ENCODE assay signal across 21 mouse cellular contexts in the genomic region with DNA sequence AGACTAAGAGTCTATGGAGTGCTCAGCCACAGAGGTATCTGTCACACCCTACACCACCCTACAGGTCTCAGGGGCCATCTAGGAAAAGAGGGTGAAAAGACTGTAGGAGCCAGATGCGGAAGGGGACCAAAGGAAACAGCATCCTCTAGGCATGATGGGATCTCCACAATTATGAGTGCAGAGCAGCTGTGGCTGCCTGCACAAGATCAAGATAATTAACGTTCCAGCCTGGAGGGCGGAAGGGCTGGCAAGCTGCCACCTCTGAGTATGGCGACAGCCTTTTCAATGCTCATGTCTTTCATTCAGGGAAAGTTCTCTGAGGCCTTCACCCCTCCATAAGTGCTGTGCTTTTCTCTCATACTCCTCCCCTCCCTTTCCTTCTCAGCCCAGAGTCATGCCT. TPM values are rescaled to one million over a fixed set of nuclear protein-coding genes. Genes with fewer than 3 reads are reported as not detected.
A peak's percentile ranks its signal among the peaks of the same experiment; 100 is the strongest.
DNase-seq lines count a peak whose midpoint lies in the region; ATAC-seq and TF ChIP-seq lines count a peak whose summit lies in the region.
"Had no signal": no experiment of that assay in that cellular context is flagged by ENCODE, and none has a peak within 500 bp of the region (broad histone marks: within the 10 kb centered on the region; RNA-seq: fewer than 3 reads in every experiment).

No protein-coding gene starts in this region.

- no peaks in the 10 kb centered on the region for H3K27me3 ChIP-seq in kidney, embryonic 16.5 days (ENCODE audit: insufficient read depth, low read length)
- no peaks in the 10 kb centered on the region for H3K27me3 ChIP-seq in MEL (ENCODE audit: control insufficient read depth in 1 of 2, insufficient read depth in 2 of 2, low read length in 2 of 2)
- H3K27me3 ChIP-seq in forebrain, embryonic 14.5 days (replicated peaks; ENCODE audit: control insufficient read depth, insufficient read depth, low read length) = no peaks in the 10 kb centered on the region
- H3K27me3 ChIP-seq in liver, embryonic 11.5 days (replicated peaks; ENCODE audit: control insufficient read depth, insufficient read depth, low read length) = no peaks in the 10 kb centered on the region
- H3K27me3 ChIP-seq: CH12.LX had no signal

- H3K36me3 ChIP-seq in kidney, embryonic 16.5 days (ENCODE audit: insufficient read depth, low read length) = no peaks in the 10 kb centered on the region
- H3K36me3 ChIP-seq in MEL (ENCODE audit: control insufficient read depth in 1 of 2, insufficient read depth in 2 of 2, low read length in 2 of 2) = peaks cover 0 to 27% of the 10 kb centered on the region in 2 experiments; a peak in 2 of 4 replicates
- H3K36me3 ChIP-seq in forebrain, embryonic 14.5 days (ENCODE audit: control insufficient read depth, insufficient read depth, low read length) = no peaks in the 10 kb centered on the region
- no peaks in the 10 kb centered on the region for H3K36me3 ChIP-seq in liver, embryonic 11.5 days (ENCODE audit: control insufficient read depth, insufficient read depth, low read length)
- H3K36me3 ChIP-seq: midbrain, embryonic 10.5 days had no signal

- peak; percentile 55 to 65; a peak in 3 of 4 replicates for TF ChIP-seq EP300 in MEL (IDR thresholded peaks at IDR 0.05; ENCODE audit: low read depth in 1 of 2, low read length in 2 of 2)

- no peak for TF ChIP-seq CTCF in MEL (IDR thresholded peaks at IDR 0.05 in 2 of 3, conservative IDR thresholded peaks at IDR 0.05 in 1 of 3; ENCODE audit: control insufficient read depth in 1 of 3, insufficient read depth in 1 of 3, low read depth in 2 of 3, low read length in 3 of 3, poor library complexity in 1 of 3, severe bottlenecking in 1 of 3)

- no peak overlapping the region for H3K27ac ChIP-seq in kidney, embryonic 16.5 days (ENCODE audit: low read length)
- peak overlapping the region; percentile 10; the same call in 1 of the 2 replicates for H3K27ac ChIP-seq in MEL (ENCODE audit: control insufficient read depth, low read depth, low read length)
- no peak overlapping the region for H3K27ac ChIP-seq in forebrain, embryonic 14.5 days (ENCODE audit: low read depth, low read length)
- no peak overlapping the region for H3K27ac ChIP-seq in liver, embryonic 11.5 days (ENCODE audit: low read depth, low read length)
- H3K27ac ChIP-seq: heart, adult 2 months; left cerebral cortex, adult 2 months; midbrain, embryonic 10.5 days had no signal

- H3K79me2 ChIP-seq in MEL (ENCODE audit: control insufficient read depth, insufficient read depth, low read length, poor library complexity) = no peaks in the 10 kb centered on the region

- no peak for ATAC-seq in kidney, embryonic 16.5 days (ENCODE audit: low FRiP score, low TSS enrichment)
- ATAC-seq in forebrain, embryonic 14.5 days = no peak
- ATAC-seq in liver, embryonic 11.5 days (replicated peaks; ENCODE audit: low FRiP score) = no peak
- ATAC-seq: intestine, embryonic 16.5 days had no signal

- DNase-seq in cerebellum, postnatal 10 days = peak; percentile 25 to 40
- DNase-seq in cerebellum, adult 11-12 months = no peak
- DNase-seq in kidney, postnatal 10 days = peak; percentile 31
- DNase-seq in MEL (ENCODE audit: low read depth, low spot score) = peak; percentile 77
- peak; percentile 65 for DNase-seq in forebrain, embryonic 14.5 days (ENCODE audit: low spot score)
- DNase-seq in adrenal gland, adult 2 months = no peak
- no peak for DNase-seq in liver, embryonic 11.5 days (ENCODE audit: low spot score)
- DNase-seq: adrenal gland, postnatal 14 days; cerebellum, postnatal 36 days; heart, adult 2 months; heart, postnatal 14 days; liver; spleen, adult 18-20 months; thymus, postnatal 4 days had no signal

- H3K4me2 ChIP-seq in kidney, embryonic 16.5 days (replicated peaks; ENCODE audit: low read depth, low read length) = no peak overlapping the region
- no peak overlapping the region for H3K4me2 ChIP-seq in forebrain, embryonic 14.5 days (ENCODE audit: low read length)
- H3K4me2 ChIP-seq in liver, embryonic 11.5 days = no peak overlapping the region

- 38% methylated on average over 4 of the region's 4 CpGs for WGBS in kidney, embryonic 16.5 days
- 8% methylated on average over 4 of the region's 4 CpGs for WGBS in forebrain, embryonic 14.5 days
- 71% methylated on average over 4 of the region's 4 CpGs for WGBS in liver, embryonic 11.5 days

- TF ChIP-seq POLR2A in MEL (IDR thresholded peaks at IDR 0.05; ENCODE audit: control insufficient read depth in 1 of 2, insufficient read depth in 1 of 2, low read depth in 1 of 2, low read length in 2 of 2, poor library complexity in 1 of 2) = no peak

- no peak for TF ChIP-seq RAD21 in MEL (IDR thresholded peaks at IDR 0.05; ENCODE audit: low read depth, low read length)

- H3K9ac ChIP-seq in kidney, embryonic 16.5 days (replicated peaks; ENCODE audit: low read length) = no peak overlapping the region
- peak overlapping the region; percentile 4; the same call in 1 of the 2 replicates for H3K9ac ChIP-seq in MEL (ENCODE audit: control insufficient read depth, low read depth, low read length, poor library complexity, severe bottlenecking)
- no peak overlapping the region for H3K9ac ChIP-seq in forebrain, embryonic 14.5 days (ENCODE audit: low read length)
- no peak overlapping the region for H3K9ac ChIP-seq in liver, embryonic 11.5 days (ENCODE audit: low read depth, low read length)

- H3K9me3 ChIP-seq in kidney, embryonic 16.5 days (ENCODE audit: low read length) = no peaks in the 10 kb centered on the region
- no peaks in the 10 kb centered on the region for H3K9me3 ChIP-seq in MEL (replicated peaks; ENCODE audit: insufficient read depth, low read length)
- H3K9me3 ChIP-seq in forebrain, embryonic 14.5 days (replicated peaks; ENCODE audit: control insufficient read depth, low read length) = no peaks in the 10 kb centered on the region
- no peaks in the 10 kb centered on the region for H3K9me3 ChIP-seq in liver, embryonic 11.5 days (ENCODE audit: control insufficient read depth, low read length)
- H3K9me3 ChIP-seq: midbrain, embryonic 10.5 days had no signal

- no peaks in the 10 kb centered on the region for H3K4me1 ChIP-seq in kidney, embryonic 16.5 days (ENCODE audit: insufficient read depth, low read length)
- H3K4me1 ChIP-seq in MEL (ENCODE audit: control insufficient read depth in 1 of 2, insufficient read depth in 2 of 2, low read length in 2 of 2) = peaks cover 16 to 26% of the 10 kb centered on the region in 2 experiments
- no peaks in the 10 kb centered on the region for H3K4me1 ChIP-seq in forebrain, embryonic 14.5 days (ENCODE audit: control insufficient read depth, insufficient read depth, low read length)
- H3K4me1 ChIP-seq in liver, embryonic 11.5 days (replicated peaks; ENCODE audit: control insufficient read depth, insufficient read depth, low read length) = no peaks in the 10 kb centered on the region

- no peak overlapping the region for H3K4me3 ChIP-seq in kidney, embryonic 16.5 days (ENCODE audit: low read length)
- no peak overlapping the region for H3K4me3 ChIP-seq in MEL (ENCODE audit: control insufficient read depth in 1 of 2, insufficient read depth in 1 of 2, low read depth in 2 of 2, low read length in 2 of 2)
- no peak overlapping the region for H3K4me3 ChIP-seq in forebrain, embryonic 14.5 days (ENCODE audit: low read depth, low read length)
- no peak overlapping the region for H3K4me3 ChIP-seq in liver, embryonic 11.5 days (ENCODE audit: low read depth, low read length)
- H3K4me3 ChIP-seq: heart, adult 2 months; left cerebral cortex, adult 2 months; midbrain, embryonic 10.5 days had no signal

TF ChIP-seq in MEL, 35 proteins besides CTCF, POLR2A, EP300 and RAD21 (continues in another document):
- TF ChIP-seq RCOR1 (IDR thresholded peaks at IDR 0.05; ENCODE audit: low read depth, low read length) (no peak), MXI1 (IDR thresholded peaks at IDR 0.05; ENCODE audit: low read depth, low read length) (no peak), MEF2A (IDR thresholded peaks at IDR 0.05; ENCODE audit: extremely low read depth, insufficient replicate concordance, low read depth, low read length, poor library complexity, severe bottlenecking) (no peak), TBP (IDR thresholded peaks at IDR 0.05; ENCODE audit: low read depth, low read length) (no peak), TAL1 (IDR thresholded peaks at IDR 0.05; ENCODE audit: low read length) (no peak), NRF1 (IDR thresholded peaks at IDR 0.05; ENCODE audit: insufficient read depth, low read depth, low read length, poor library complexity, severe bottlenecking) (no peak), MAFK (IDR thresholded peaks at IDR 0.05; ENCODE audit: borderline replicate concordance, low read depth, low read length) (no peak), USF1 (IDR thresholded peaks at IDR 0.05; ENCODE audit: low read depth, low read length) (no peak), JUND (IDR thresholded peaks at IDR 0.05; ENCODE audit: low read depth, low read length) (no peak), ZC3H11A (IDR thresholded peaks at IDR 0.05; ENCODE audit: low read depth, low read length) (no peak), TCF12 (IDR thresholded peaks at IDR 0.05; ENCODE audit: low read depth, low read length) (peak; percentile 34; the same call in 1 of the 2 replicates), ETS1 (IDR thresholded peaks at IDR 0.05; ENCODE audit: low read depth, low read length) (peak; percentile 87), KAT2A (conservative IDR thresholded peaks at IDR 0.05; ENCODE audit: low read depth, low read length) (no peak), MAX (IDR thresholded peaks at IDR 0.05; ENCODE audit: low read length) (0 out of 2 replicates have a peak, but pooled peaks have one; percentile 13), MAZ (IDR thresholded peaks at IDR 0.05; ENCODE audit: low read depth, low read length) (no peak), MYB (IDR thresholded peaks at IDR 0.05; ENCODE audit: low read depth, low read length) (no peak), SMC3 (IDR thresholded peaks at IDR 0.05; ENCODE audit: low read depth, low read length) (no peak), CHD2 (IDR thresholded peaks at IDR 0.05; ENCODE audit: low read length) (no peak), UBTF (IDR thresholded peaks at IDR 0.05; ENCODE audit: borderline replicate concordance, insufficient read depth, low read depth, low read length) (no peak), SIN3A (IDR thresholded peaks at IDR 0.05; ENCODE audit: low read length) (0 out of 2 replicates have a peak, but pooled peaks have one; percentile 39), ZKSCAN1 (IDR thresholded peaks at IDR 0.05; ENCODE audit: low read depth, low read length) (no peak)

RNA-seq across cellular contexts. Expression of a gene that starts 1.1 kb away (rescaled TPM):
- polyA plus RNA-seq in kidney, embryonic 16.5 days (2015; fragmentation: Nextera tagmentation; extraction: Ambion mirVana) = not detected in 2 replicates
- not detected in 2 replicates for total RNA-seq in MEL (2012; rRNA removed)
- polyA plus RNA-seq in MEL (2012; ENCODE audit: insufficient read depth in 1 of 2, insufficient read length in 2 of 2, low read depth in 1 of 2, low replicate concordance in 2 of 2, missing spikeins in 1 of 2) = not detected
- polyA plus RNA-seq in forebrain, embryonic 14.5 days (2014; fragmentation: Nextera tagmentation; extraction: Ambion mirVana) = not detected in 2 replicates
- total RNA-seq in adrenal gland, adult 2 months (2021) = not detected
- not detected in 2 replicates for polyA plus RNA-seq in adrenal gland, adult 2 months (2012; rRNA removed)
- polyA plus RNA-seq in liver, embryonic 11.5 days (2014; fragmentation: Nextera tagmentation; extraction: Ambion mirVana) = not detected in 2 replicates
- total RNA-seq: adrenal gland, postnatal 14 days; CH12.LX; heart, adult 2 months; layer of hippocampus, adult 18-20 months; left cerebral cortex, adult 2 months had no signal
- polyA plus RNA-seq: intestine, embryonic 16.5 days; lung, embryonic 16.5 days; midbrain, embryonic 10.5 days had no signal

Comparison
In these comparisons a context has a peak if more than half of its experiments do, and no peak if none do; other contexts are left out.
1. DNase-seq: peak in cerebellum, postnatal 10 days (2 of 2), kidney, postnatal 10 days (single experiment), MEL (single experiment) and forebrain, embryonic 14.5 days (single experiment); none in cerebellum, adult 11-12 months (single experiment), adrenal gland, adult 2 months (single experiment) and liver, embryonic 11.5 days (single experiment).